Mouse (Mus musculus) spleen, adult 2 months (tissue): Measurements from ENCODE around the gene Intu. TPM values are rescaled to one million over a fixed set of nuclear protein-coding genes. Genes with fewer than 3 reads are reported as not detected.

Source experiments
- DNase-seq, 2 experiments: peaks; one replicate each; pipeline versions ENCODE4 v3.0.0 to v3.0.0-alpha.2; 2012 to 2021; ENCODE audit warnings: low spot score in 2 of 2, low read depth in 1 of 2
- H3K27ac ChIP-seq: fragments of 200-500 bp; 2 replicates; pipeline ENCODE4 v1.5.1; 2012; ENCODE audit warnings: low read length, inconsistent platforms; ENCODE audit not compliant: insufficient read depth
- H3K27me3 ChIP-seq: fragments of 200-500 bp; 2 replicates; pipeline ENCODE4 v1.6.1; 2012; ENCODE audit warnings: mild to moderate bottlenecking, moderate library complexity, low read length, inconsistent platforms; ENCODE audit not compliant: control insufficient read depth, insufficient read depth
- H3K36me3 ChIP-seq: fragments of 200-500 bp; 2 replicates; pipeline ENCODE4 v1.6.1; 2012; ENCODE audit warnings: mild to moderate bottlenecking, low read length, inconsistent platforms; ENCODE audit not compliant: control insufficient read depth, insufficient read depth
- H3K4me1 ChIP-seq: fragments of 200-500 bp; 2 replicates; pipeline ENCODE4 v1.6.1; 2011; ENCODE audit warnings: inconsistent platforms; ENCODE audit not compliant: control insufficient read depth, insufficient read depth, insufficient read length
- H3K4me3 ChIP-seq: fragments of 200-500 bp; 2 replicates; pipeline ENCODE4 v1.5.1; 2011; ENCODE audit warnings: mild to moderate bottlenecking, inconsistent platforms; ENCODE audit not compliant: insufficient read depth, insufficient read length; ENCODE audit errors: extremely low read depth
- CTCF ChIP-seq: fragments of 200-500 bp; IDR thresholded peaks from 2 replicates; pipeline ENCODE4 v1.5.1; 2011; ENCODE audit warnings: mild to moderate bottlenecking, inconsistent platforms; ENCODE audit not compliant: insufficient read depth, insufficient read length, insufficient replicate concordance; ENCODE audit errors: extremely low read depth
- POLR2A ChIP-seq: fragments of 200-500 bp; IDR thresholded peaks from 2 replicates; pipeline ENCODE4 v1.6.1; 2011; ENCODE audit warnings: low read depth, low read length, inconsistent platforms
- WGBS: fragments of 180-500 bp; shearing (Covaris S2); methylation state at CpG from one replicate; pipeline ENCODE4 v1.1.7; 2018; 5-methylcytosine and 5-hydroxymethylcytosine counted together
- polyA plus RNA-seq: library from polyadenylated mRNA; depleted of rRNA; stranded (reverse); fragments of >200 nt; gene quantifications from 2 replicates; pipeline ENCODE4 v1.2.3, GENCODE M21; 2012

Intu gene
- polyA plus RNA-seq, 1 experiment: 0.81 TPM

DNA sequence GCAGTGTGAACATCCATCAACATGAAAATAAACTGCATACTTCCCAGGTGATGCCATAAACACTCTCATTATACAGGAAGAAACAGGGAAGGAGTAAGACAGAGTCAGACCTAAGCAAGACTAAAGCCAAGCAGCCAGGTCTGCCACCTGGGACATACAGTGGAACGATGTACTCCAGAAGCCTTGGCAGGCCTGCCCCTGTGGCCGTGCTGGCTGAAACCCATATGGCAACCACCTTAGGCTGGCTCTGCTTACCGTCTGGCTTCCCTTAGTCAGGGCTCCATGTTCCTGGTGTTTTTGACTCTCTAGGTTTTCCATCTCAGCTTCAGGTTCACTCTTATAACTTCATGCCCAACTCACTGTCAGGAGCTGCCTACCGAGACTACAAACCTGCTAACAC, 135.0 kb downstream of the Intu start:
- Histone ChIP-seq H3K36me3 (no peaks in the 10 kb centered on the region), H3K4me3 (no peak overlapping the region), H3K27me3 (no peaks in the 10 kb centered on the region), H3K27ac (no peak overlapping the region), H3K4me1 (no peaks in the 10 kb centered on the region)
- TF ChIP-seq POLR2A (no peak), CTCF (no peak)
- DNase-seq: no peak
- WGBS: 95% methylated on average over 4 of the region's 4 CpGs

DNA sequence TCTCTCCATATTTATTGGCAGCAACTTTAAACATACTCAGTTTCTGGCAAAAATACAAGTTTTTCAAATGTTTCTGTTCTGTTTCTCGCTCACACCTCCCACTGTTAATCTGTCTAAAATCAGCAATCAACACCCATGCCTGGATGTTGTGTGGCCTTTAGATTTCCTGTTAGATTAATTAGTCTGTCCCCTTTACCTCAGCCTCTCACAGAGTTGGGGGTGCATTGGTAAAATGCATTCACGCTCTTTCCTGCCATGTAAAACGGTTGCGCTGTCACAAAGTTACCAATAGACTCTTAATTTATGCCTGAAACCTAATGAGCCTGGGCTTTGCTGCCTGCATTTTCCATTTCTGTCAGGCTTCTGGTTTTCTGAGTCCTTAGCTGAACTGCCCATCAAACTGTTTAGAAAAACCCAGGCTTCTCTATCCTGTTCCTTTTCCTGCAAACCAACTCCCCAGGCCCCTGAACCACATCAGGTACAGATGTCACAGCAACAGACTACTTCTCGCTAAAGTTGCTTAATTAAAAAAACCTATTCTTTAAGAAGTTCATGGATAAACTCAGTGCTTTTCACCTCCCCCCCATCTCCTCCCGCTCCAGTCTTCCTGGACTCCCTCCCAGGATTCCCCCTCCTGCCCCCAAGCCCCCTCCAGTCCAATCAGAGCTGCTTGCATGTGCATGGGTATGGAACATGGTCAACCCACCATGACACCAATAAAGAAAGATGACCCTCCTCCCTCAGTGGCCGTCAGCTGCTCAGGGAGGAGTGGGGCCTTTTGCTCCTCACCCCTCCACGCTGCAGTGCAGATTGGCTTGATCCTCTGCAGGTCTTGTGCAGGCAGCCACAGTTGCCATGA, 136.0 kb downstream of the Intu start:
- TF ChIP-seq POLR2A (no peak), CTCF (no peak)
- Histone ChIP-seq H3K4me1 (no peaks in the 10 kb centered on the region), H3K27me3 (no peaks in the 10 kb centered on the region), H3K27ac (no peak overlapping the region), H3K36me3 (no peaks in the 10 kb centered on the region), H3K4me3 (no peak overlapping the region)
- DNase-seq: no peak
- 77% methylated on average over 8 of the region's 8 CpGs for WGBS

DNA sequence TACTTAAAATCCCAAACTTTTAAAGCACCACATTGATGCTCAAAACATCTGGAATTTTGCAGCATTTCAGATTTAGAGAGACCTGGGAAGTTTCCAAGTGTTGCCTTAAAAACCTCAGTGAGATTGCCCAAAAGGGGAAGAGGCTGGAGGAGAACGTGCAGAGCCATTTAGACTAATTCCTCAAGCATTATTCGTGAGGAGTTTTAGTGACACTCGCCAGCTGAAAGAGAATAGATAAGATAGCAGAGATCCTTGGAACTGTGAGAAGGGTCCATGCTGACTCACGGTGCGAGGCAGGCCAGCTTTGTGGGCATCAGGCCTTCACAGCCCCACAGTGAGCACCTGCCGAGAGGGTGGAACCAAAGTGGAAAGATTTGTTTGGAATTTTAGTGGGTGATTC, 137.8 kb downstream of the Intu start:
- no peaks in the 10 kb centered on the region for H3K4me1 ChIP-seq
- H3K4me3 ChIP-seq: no peak overlapping the region
- 78% methylated on average over 6 of the region's 6 CpGs for WGBS
- H3K27ac ChIP-seq: no peak overlapping the region
- DNase-seq: no peak
- no peaks in the 10 kb centered on the region for H3K27me3 ChIP-seq
- no peaks in the 10 kb centered on the region for H3K36me3 ChIP-seq
- TF ChIP-seq CTCF: no peak
- no peak for TF ChIP-seq POLR2A

DNA sequence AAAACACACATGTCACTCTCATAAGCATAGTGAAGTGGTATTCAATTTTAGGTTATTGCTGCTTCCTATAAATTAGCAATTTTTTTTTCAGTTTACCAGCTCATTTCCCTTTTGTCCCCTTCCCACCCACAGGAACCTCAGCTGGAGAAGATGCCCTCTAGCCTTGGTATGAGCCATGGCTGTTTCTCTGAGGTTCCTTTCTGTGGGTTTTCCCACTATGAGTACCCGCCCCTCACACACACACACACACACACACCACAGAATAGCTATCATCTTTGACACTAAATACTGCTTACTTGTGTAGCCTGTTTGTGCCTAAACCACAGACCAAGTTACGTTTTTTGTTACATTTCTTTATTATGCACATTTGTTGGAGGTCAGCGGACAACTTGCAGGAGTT, 138.3 kb downstream of the Intu start:
- H3K4me3 ChIP-seq: no peak overlapping the region
- H3K27ac ChIP-seq: no peak overlapping the region
- no peak for TF ChIP-seq CTCF
- TF ChIP-seq POLR2A: no peak
- H3K36me3 ChIP-seq: no peaks in the 10 kb centered on the region
- no peak for DNase-seq
- H3K4me1 ChIP-seq: no peaks in the 10 kb centered on the region
- 78% methylated on average over 3 of the region's 3 CpGs for WGBS
- no peaks in the 10 kb centered on the region for H3K27me3 ChIP-seq

DNA sequence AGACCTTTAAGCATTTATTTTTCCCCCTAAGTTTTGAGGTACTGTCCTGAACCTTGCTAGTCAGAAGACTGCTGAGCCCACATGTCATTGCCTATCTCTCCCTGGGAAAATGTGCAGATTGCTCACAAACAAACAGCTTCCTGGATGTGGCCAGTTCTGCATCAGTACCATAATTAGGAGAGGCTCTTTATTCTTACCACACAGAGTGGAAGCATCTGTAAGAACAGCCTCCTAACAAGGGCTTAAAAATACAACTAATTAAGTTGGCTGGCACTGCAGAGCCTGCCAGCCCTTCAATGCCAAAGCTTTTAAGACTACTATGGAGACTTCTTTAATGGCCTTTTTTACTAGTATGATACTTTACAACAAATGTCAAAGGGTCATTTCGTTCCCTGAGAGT, 142.4 kb downstream of the Intu start:
- Histone ChIP-seq H3K27me3 (no peaks in the 10 kb centered on the region), H3K27ac (no peak overlapping the region), H3K4me1 (no peaks in the 10 kb centered on the region), H3K4me3 (no peak overlapping the region), H3K36me3 (no peaks in the 10 kb centered on the region)
- WGBS: 92% methylated on average over 1 of the region's 1 CpGs
- DNase-seq: no peak
- TF ChIP-seq CTCF: no peak
- no peak for TF ChIP-seq POLR2A

DNA sequence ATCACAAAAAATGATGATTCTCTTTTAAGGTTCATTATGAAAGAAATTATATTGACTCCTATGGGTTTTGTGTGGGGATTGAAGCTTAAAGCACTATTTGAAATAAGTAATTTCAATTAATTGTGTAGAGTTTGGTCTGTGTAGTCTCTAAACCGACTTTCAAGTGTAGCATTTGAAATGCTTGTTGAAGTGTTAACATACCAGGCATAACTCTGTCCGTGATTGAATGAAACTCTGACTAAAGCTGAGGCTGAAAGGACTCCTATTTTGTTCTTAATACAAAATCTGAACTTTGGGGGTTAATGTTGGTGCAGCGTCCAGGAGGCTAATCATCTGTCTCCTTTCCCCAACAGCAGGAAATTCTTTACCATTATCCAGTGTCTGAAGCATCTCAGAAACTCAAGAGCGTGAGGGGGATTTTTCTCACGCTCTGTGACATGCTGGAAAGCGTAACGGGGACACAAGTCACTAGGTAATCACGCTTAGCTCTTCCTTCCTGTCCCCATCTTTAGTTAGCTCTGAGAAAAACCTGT, 143.9 kb downstream of the Intu start:
- no peak for DNase-seq
- no peaks in the 10 kb centered on the region for H3K36me3 ChIP-seq
- H3K4me1 ChIP-seq: no peaks in the 10 kb centered on the region
- no peak overlapping the region for H3K27ac ChIP-seq
- H3K27me3 ChIP-seq: no peaks in the 10 kb centered on the region
- H3K4me3 ChIP-seq: no peak overlapping the region
- no peak for TF ChIP-seq CTCF
- no peak for TF ChIP-seq POLR2A
- 87% methylated on average over 8 of the region's 8 CpGs for WGBS

DNA sequence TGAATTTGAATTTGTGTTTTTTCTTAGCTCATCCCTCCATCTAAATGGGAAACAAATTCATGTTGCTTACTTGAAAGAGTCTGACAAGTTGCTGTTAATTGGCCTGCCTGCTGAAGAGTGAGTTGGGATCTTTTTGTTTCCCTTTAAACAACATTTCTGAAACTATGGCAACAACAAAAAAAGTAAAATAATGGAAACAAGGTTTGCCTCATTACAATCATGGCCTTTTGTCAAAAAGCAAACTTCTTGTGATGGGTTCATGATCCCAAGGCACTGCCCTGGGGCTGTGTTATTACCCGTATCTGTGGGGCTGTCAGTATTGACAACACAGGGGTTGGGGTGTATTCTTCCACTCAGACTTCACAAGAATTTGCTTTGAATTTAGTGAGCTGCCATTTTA, 147.8 kb downstream of the Intu start:
- no peak for DNase-seq
- WGBS: 94% methylated on average over 1 of the region's 1 CpGs
- H3K4me3 ChIP-seq: no peak overlapping the region
- no peaks in the 10 kb centered on the region for H3K36me3 ChIP-seq
- no peak for TF ChIP-seq POLR2A
- TF ChIP-seq CTCF: no peak
- H3K4me1 ChIP-seq: no peaks in the 10 kb centered on the region
- no peaks in the 10 kb centered on the region for H3K27me3 ChIP-seq
- H3K27ac ChIP-seq: no peak overlapping the region
